Mouse (Mus musculus) left cerebral cortex, adult 11 months (tissue): ENCODE measurements around the gene Rpl9-ps1.

Experiments used
- DNase-seq: peaks from one replicate; pipeline ENCODE4 v3.0.0; 2022; ENCODE audit warnings: low spot score

The Rpl9-ps1 gene

GRCm38 (mm10) chr11:83645521-83645920, at the start of gene Rpl9-ps1:
Rpl9-ps1 (minus strand) TSS chr11:83645621.
- DNase-seq = no peak

- DNase-seq = no peak
Measured at GRCm38 (mm10) chr11:83692008-83692407, 46.6 kb upstream of the Rpl9-ps1 start.

DNA sequence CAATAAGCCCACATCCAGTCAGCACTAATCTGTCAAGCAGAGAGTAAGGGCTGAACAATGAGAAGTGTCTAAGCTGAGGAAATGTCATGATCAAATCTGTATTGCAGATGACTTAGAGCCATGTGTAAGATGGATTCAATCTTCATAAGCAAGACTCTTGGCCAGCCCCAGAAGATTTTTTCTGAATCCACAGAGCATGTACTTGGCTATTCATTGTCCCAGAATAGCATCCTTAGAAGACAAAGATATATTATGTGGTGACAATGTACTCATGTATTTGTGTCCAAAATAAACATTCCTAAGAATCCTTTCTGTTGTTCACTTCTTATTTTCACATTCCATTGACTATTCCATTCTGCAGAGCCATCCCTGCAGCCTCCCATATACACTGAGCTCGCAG, 44.5 kb upstream of the Rpl9-ps1 start:
- DNase-seq = no peak

GRCm38 (mm10) chr11:83675665-83676064, 30.2 kb upstream of the Rpl9-ps1 start:
- no peak for DNase-seq

DNA sequence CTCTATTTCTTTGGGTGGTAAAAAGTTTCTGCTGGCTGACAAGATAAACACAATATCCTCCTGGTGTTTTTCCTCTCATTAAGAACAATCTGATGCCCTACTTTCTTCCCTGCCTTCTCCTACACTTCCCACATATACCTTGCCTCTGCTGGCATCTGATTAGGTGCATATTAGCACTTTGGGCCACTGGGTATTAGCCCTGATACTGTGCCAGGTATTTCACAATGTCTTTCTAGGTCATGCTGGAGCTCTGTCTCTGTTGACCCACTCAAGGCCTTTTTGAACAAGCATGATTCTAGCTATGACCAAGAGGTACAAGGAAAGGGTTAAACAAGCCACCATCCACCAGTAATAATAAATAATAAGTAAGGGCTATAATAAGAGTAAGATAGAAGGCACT, 26.3 kb upstream of the Rpl9-ps1 start:
- no peak for DNase-seq

DNA sequence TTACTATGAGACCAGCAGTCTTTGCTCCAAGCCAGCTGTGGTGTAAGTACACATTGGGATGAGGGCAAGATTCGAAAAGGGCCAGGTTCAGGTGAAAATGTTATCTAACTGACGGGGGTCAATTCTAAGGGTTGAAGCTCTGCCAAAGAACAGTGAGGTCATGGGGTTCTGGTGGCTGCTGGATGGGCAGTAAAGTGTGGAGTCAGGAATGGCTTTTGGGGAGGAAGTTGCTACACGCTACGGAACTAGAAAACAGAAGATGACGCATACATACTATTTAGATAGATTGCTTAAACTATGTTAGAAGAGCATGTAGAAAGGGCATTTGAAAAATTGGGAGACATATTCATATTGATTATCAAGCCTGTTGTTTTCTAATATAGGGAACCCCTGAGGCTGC, 18.1 kb upstream of the Rpl9-ps1 start:
- no peak for DNase-seq

DNA sequence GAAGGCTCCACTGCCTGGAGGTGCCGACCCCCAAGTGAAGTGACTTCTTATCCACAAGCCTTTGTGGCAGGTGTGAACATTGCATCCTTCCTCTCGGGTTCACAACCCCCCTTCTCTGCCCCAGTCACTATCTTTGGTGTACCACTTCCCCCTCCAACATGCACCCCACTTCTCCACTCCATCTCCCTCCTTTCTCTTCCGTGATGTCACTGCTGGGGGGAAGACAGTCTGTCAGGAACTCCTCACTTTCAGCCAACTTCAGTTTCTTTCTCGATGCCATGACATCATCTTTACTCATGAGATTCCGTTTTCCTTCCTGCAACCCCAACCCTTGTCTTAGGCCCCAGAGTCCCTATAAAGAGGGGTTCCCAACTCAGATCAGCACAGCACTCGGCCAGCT, 16.8 kb upstream of the Rpl9-ps1 start, which contains the start of gene Ccl4:
TSS of gene Ccl4 (plus strand) at position 381 of the 400 bp plus-strand sequence.
- DNase-seq = no peak

DNA sequence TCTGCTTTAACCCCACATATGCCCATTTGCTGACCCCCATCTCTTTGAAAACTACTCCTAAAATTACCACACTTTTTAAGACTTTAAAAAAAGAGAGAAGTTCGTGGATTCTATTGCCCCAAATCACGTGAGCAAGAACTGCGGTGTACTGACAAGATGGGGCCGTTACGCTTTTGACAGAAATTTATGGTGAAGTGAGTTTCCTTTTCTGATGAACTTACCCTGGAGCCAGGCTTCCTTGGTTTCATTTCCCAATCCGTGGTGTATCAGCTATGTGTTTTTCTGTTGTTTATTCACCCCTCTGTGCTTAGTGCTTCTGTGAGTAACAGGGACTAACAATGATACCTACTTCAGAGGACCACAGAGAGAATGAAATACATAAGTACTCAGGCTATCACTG, 13.4 kb upstream of the Rpl9-ps1 start:
- no peak for DNase-seq

- DNase-seq = no peak
Measured at GRCm38 (mm10) chr11:83657508-83657907, 12.1 kb upstream of the Rpl9-ps1 start.

DNA sequence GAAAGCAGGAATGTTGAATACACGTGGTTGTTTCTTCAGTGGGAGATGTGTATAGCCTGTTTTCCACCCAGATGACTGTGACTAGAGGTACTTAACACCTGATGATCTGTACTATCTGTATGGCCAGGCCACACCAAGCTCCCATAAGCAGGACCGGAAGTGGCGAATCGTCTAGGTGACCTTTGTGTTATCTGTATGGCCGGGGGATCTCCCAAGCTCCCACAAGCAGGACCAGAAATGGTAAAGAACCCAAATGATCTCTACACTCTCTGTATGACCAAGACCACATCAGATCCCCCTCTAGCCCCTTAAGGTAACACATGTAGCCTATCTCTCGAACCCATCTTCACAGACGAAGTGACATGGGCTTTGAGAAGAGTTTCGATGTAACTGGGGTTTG, 9.2 kb upstream of the Rpl9-ps1 start:
- no peak for DNase-seq

DNA sequence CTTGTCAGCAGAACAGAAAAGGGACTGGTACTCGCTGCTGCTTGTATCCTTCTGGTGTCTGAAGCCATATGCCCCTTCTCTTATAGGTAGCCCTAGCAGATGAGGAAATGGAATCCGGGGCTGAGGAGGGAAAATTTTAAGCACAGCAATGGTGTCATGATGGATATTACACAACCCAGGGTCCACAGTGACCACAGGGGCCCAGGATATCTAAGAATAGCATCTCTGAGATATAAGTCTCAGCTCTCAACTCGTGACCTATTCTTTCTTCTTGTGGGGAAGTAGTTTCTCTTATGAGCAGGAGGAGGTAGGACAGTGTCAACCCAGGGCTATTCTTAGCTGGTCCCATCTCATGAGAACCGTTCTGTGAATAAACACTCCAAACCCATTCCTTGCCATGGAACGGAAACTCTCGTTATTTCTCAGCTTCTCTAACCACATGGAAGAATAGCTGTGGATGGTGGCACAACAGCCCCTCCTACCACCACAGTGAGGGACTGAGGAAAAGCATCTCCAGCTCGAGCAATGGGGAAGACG, 4.0 kb upstream of the Rpl9-ps1 start, which contains the start of gene Ccl3:
TSS of gene Ccl3 (minus strand) at position 51 of the 537 bp plus-strand sequence.
- no peak for DNase-seq

GRCm38 (mm10) chr11:83646356-83647149, 1.1 kb upstream of the Rpl9-ps1 start:
- no peak for DNase-seq

DNA sequence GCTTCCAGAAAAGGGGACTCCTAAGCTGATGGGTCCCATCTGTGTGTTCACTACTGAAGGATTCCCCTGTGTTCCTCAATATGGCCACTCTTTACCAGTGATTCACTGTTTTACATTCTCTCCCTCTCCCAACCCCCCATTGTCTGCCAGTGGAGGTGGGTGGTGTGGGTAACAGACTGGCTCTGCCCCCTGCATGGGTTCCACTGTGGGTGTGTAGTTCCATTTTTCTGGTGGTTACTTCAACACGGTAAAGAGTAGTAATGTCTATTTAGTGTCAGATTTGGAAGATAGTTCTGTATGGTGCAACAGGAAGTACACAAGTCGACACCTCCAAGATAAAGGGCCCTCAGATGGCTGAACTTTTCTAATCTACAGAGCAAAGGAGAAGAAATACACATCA, 4.2 kb downstream of the Rpl9-ps1 start:
- DNase-seq = no peak

DNA sequence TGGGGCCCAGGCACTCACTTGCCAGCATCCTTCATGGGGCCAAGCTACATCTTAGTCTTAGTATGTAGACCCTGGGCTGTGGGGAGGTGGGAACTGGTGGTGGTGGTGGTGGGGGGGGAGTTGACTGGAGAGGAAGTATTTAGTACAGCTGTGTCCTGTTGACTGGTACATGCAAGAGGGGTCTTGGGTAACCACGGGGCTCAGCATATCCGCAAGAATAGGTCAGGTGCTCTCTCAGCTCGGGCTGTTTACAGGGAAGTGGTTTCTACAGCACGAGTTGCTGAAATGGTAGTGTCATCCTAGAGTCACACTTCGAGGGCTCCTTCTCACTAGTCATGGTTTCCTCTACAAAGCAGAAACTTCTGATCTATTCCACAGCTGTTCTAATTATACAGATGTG, 5.3 kb downstream of the Rpl9-ps1 start:
- DNase-seq = no peak

DNA sequence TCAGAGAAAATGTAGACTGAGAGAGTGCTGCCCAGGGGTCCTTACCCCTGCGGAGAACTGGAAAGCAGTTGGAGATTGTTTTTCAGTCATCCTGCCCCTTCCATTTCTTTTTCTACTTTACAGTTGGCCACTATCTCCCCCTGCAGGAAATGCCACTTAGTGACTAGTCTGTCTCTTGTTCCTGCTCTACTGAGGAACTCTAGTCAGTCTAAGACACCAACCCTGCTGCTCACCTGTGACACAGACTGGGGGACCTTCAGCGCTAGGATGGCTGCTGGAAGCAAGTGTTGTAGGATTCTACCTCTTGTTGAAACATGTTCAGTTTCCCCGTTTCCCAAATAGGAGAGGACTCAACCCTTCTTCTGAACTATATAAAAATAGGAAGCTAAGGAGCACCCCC, 5.9 kb downstream of the Rpl9-ps1 start:
- DNase-seq = no peak

GRCm38 (mm10) chr11:83638934-83639333, 6.5 kb downstream of the Rpl9-ps1 start:
- DNase-seq = no peak

DNA sequence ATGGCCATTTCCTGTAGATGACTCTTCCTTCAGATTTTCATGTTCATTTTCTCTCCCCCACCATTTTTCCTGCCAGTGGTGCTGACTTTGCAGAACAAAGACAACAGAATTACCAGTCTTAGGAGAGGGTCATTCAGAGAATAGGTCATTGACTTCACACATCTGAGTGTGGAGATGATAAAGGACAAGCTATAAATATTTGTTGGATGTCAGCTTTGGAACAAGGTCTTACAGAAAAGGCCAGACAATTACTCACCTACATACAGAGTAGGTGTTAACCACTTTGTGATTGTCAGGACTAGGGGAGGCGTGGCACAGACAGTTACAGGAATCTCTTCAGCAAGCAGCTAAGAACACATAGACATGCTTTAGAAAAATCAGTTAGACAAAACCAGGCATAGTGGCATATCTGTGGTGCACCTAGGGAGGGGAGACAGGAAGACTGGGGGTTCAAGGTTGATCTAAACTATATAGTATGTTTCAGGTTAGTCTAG, 8.6 kb downstream of the Rpl9-ps1 start:
- no peak for DNase-seq

GRCm38 (mm10) chr11:83634898-83635297, 10.5 kb downstream of the Rpl9-ps1 start:
- no peak for DNase-seq

- DNase-seq = no peak
Measured at GRCm38 (mm10) chr11:83634425-83634824, 11.0 kb downstream of the Rpl9-ps1 start.

DNA sequence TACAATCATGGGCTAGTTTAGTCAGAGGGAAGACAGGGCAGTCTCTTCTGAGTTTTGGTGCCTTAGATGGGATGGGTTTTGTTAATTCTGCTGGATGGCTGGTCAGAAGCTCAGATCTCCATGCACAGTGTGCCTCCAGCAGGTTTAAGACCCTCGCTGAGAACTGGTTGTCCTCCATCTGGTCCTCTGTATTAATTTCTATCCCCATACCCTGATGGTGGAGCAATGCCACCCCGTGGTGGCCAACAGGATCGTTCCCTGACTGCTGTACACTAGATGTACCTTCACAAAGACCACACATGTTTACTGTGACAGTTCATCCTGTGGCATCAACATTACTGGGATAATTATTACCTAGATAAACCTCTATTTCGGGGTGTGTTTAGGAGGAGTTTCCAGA, 12.7 kb downstream of the Rpl9-ps1 start:
- DNase-seq = no peak

DNA sequence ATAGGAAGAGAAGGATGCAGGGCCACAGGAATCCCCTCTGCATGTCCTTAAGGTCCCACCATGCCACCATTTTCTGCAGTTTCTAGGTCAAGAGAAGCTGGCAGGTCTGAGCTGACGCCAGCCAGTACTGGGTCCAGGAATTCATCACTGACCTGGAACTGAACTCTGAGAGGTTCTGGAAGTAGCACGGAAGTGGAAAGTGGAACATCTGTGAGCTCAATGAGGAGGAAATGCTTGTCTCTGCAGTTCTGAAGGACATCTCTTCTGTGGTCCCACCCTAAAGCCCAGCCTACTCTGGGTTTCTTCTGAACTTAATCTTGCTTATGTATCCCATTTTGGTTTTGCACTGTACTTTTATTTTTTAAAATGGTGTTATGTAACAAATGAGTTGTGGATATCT, 14.4 kb downstream of the Rpl9-ps1 start:
- DNase-seq = no peak

DNA sequence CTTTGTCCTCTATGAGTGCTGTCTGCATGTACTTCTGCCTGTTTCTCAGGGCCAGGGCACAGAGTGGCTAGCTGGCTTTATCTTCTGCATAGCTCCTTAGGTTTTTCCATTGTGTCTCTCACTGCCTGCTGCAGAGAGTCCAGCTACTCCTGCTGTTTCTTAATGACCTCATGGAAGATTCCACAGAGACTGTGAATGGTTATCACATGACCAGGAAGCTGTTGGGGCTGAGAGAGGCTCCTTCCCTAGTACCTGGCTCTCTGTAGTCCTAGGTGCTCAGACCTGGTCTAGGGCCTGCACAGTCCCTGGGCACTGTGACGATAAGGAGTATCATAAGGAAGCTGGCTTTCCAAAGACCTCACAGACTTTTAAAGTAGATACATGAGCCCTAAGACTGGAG, 14.8 kb downstream of the Rpl9-ps1 start:
- no peak for DNase-seq

GRCm38 (mm10) chr11:83628808-83629207, 16.6 kb downstream of the Rpl9-ps1 start:
- DNase-seq = no peak

GRCm38 (mm10) chr11:83623586-83623985, 21.8 kb downstream of the Rpl9-ps1 start:
- no peak for DNase-seq
